Mouse (Mus musculus) small intestine, adult 2 months (tissue): Measurements from ENCODE around the gene Pold3. TPM values are rescaled to one million over a fixed set of nuclear protein-coding genes. Genes with fewer than 3 reads are reported as not detected.

Source experiments
- H3K27ac ChIP-seq: fragments of 200-500 bp; 2 replicates; pipeline ENCODE4 v1.5.1; 2012; ENCODE audit warnings: low read depth, low read length, control low read depth, inconsistent platforms; ENCODE audit not compliant: insufficient read depth
- H3K27me3 ChIP-seq: fragments of 200-500 bp; 2 replicates; pipeline ENCODE4 v1.6.1; 2012; ENCODE audit warnings: mild to moderate bottlenecking, moderate library complexity, low read length, inconsistent platforms; ENCODE audit not compliant: control insufficient read depth, insufficient read depth
- H3K36me3 ChIP-seq: fragments of 200-500 bp; 2 replicates; pipeline ENCODE4 v1.6.1; 2012; ENCODE audit warnings: mild to moderate bottlenecking, low read length, control low read depth, inconsistent platforms; ENCODE audit not compliant: control insufficient read depth, insufficient read depth
- H3K4me1 ChIP-seq: fragments of 200-500 bp; 2 replicates; pipeline ENCODE4 v1.6.1; 2012; ENCODE audit warnings: low read length, inconsistent platforms, mixed read lengths; ENCODE audit not compliant: control insufficient read depth, insufficient read depth, insufficient read length
- H3K4me3 ChIP-seq: fragments of 200-500 bp; 2 replicates; pipeline ENCODE4 v1.5.1; 2012; ENCODE audit warnings: low read depth, mild to moderate bottlenecking, control low read depth, inconsistent platforms, low read length, moderate library complexity
- CTCF ChIP-seq: fragments of 200-500 bp; IDR thresholded peaks from 2 replicates; pipeline ENCODE4 v1.5.1; 2012; ENCODE audit warnings: low read depth, mild to moderate bottlenecking, control low read depth, inconsistent platforms, low read length, moderate library complexity, mixed read lengths; ENCODE audit not compliant: insufficient replicate concordance, insufficient read length; ENCODE audit errors: extremely low read depth
- POLR2A ChIP-seq: fragments of 200-500 bp; IDR thresholded peaks from 2 replicates; pipeline ENCODE4 v1.6.1; 2012; ENCODE audit warnings: low read depth, mild to moderate bottlenecking, control low read depth, inconsistent platforms, low read length, moderate library complexity
- WGBS: fragments of 180-500 bp; shearing (Covaris S2); methylation state at CpG from one replicate; pipeline ENCODE4 v1.1.7; 2018; 5-methylcytosine and 5-hydroxymethylcytosine counted together
- polyA plus RNA-seq: library from polyadenylated mRNA; depleted of rRNA; stranded (reverse); fragments of >200 nt; gene quantifications from 2 replicates; pipeline ENCODE4 v1.2.3, GENCODE M21; 2012; rRNA removed

Gene Pold3
- polyA plus RNA-seq, 1 experiment, result 4.2 TPM

- 56% methylated on average over 5 of the region's 5 CpGs for WGBS
- H3K4me3 ChIP-seq, result no peak overlapping the region
Observed at GRCm38 (mm10) chr7:100033672-100034071, 87.7 kb downstream of the Pold3 start.

More at GRCm38 (mm10) chr7:100033672-100034071, 87.7 kb downstream of the Pold3 start:
- TF ChIP-seq CTCF, result no peak
- no peak for TF ChIP-seq POLR2A
- Histone ChIP-seq H3K27me3 (no peaks in the 10 kb centered on the region), H3K27ac (no peak overlapping the region), H3K4me1 (no peaks in the 10 kb centered on the region), H3K36me3 (no peaks in the 10 kb centered on the region)

Other genes starting within 250 kb of the Pold3 start
- gene Rnf169, start 141.1 kb downstream of the Pold3 start, polyA plus RNA-seq, result 1.4 and 2.2 TPM in 2 replicates
- gene Chrdl2, start 115.4 kb downstream of the Pold3 start, polyA plus RNA-seq, result 0.34 and 0.85 TPM in 2 replicates
- 11.5 and 13.2 TPM in 2 replicates for gene Lipt2, start 37.7 kb upstream of the Pold3 start, polyA plus RNA-seq
- 94.9 and 97.8 TPM in 2 replicates for gene Kcne3, start 54.9 kb upstream of the Pold3 start, polyA plus RNA-seq
- gene Pgm2l1, start 105.8 kb upstream of the Pold3 start, polyA plus RNA-seq, result 1.3 and 1.5 TPM in 2 replicates
- gene P4ha3, start 164.0 kb upstream of the Pold3 start, polyA plus RNA-seq, result 0.41 and 0.47 TPM in 2 replicates